In the genomic region with DNA sequence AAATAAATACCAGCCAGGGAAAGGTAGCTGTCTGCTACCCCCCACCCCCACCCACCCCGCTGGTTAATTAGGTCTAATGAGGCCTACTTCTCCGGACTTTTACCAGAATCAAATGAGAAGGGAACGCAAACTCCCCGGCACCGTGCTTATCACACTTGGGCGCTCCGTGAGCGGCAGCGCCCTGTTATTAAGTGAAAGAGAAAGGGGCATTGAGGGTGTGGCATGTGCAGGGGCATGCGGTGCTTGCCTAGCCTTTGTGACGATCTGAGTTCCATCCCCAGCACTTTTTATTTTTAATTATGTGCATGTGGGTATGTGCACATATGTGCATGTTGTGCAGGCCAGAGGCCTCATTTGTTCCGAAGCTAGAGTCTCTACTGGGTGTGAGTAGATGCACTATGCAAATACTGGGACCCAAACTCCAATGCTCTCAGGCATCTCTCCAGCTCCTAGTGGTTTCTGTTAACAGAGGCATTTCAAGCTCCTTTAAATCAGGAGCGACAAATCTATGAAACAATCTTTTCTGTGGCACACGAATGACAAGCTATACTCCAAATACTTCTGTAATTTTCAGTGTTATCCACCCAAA, we compare ENCODE assay signal across 11 mouse cellular contexts. TPM values are rescaled to one million over a fixed set of nuclear protein-coding genes. Genes with fewer than 3 reads are reported as not detected.
A peak's percentile ranks its signal among the peaks of the same experiment; 100 is the strongest.
DNase-seq lines count a peak whose midpoint lies in the region; ATAC-seq and TF ChIP-seq lines count a peak whose summit lies in the region.
"Had no signal": no experiment of that assay in that cellular context is flagged by ENCODE, and none has a peak within 500 bp of the region (broad histone marks: within the 10 kb centered on the region; RNA-seq: fewer than 3 reads in every experiment).

No protein-coding gene starts in this region.

- H3K27me3 ChIP-seq in heart, embryonic 11.5 days (ENCODE audit: control insufficient read depth, insufficient read depth, low read length) = no peaks in the 10 kb centered on the region
- no peaks in the 10 kb centered on the region for H3K27me3 ChIP-seq in lung, postnatal 0 days (replicated peaks; ENCODE audit: insufficient read depth, low read length)
- H3K27me3 ChIP-seq in forebrain, postnatal 0 days (ENCODE audit: insufficient read depth, low read length) = no peaks in the 10 kb centered on the region
- no peaks in the 10 kb centered on the region for H3K27me3 ChIP-seq in small intestine, adult 2 months (ENCODE audit: control insufficient read depth, insufficient read depth, low read length)
- no peaks in the 10 kb centered on the region for H3K27me3 ChIP-seq in hindbrain, embryonic 10.5 days (ENCODE audit: insufficient read depth, poor library complexity, severe bottlenecking)
- H3K27me3 ChIP-seq: stomach, embryonic 15.5 days had no signal

- no peak overlapping the region for H3K4me3 ChIP-seq in heart, embryonic 11.5 days (ENCODE audit: low read depth, low read length)
- H3K4me3 ChIP-seq in lung, postnatal 0 days (ENCODE audit: low read depth, low read length) = no peak overlapping the region
- H3K4me3 ChIP-seq in forebrain, postnatal 0 days (ENCODE audit: low read depth, low read length) = no peak overlapping the region
- H3K4me3 ChIP-seq in small intestine, adult 2 months (ENCODE audit: low read depth, low read length) = no peak overlapping the region
- no peak overlapping the region for H3K4me3 ChIP-seq in hindbrain, embryonic 10.5 days
- H3K4me3 ChIP-seq: stomach, embryonic 15.5 days had no signal

- no peak for TF ChIP-seq POLR2A in small intestine, adult 2 months (IDR thresholded peaks at IDR 0.05; ENCODE audit: low read depth, low read length)

- no peak for TF ChIP-seq CTCF in lung, postnatal 0 days (IDR thresholded peaks at IDR 0.05)
- no peak for TF ChIP-seq CTCF in forebrain, postnatal 0 days (IDR thresholded peaks at IDR 0.05; ENCODE audit: low read depth)
- TF ChIP-seq CTCF in small intestine, adult 2 months (IDR thresholded peaks at IDR 0.05; ENCODE audit: extremely low read depth, insufficient read length, insufficient replicate concordance, low read depth, low read length) = no peak

- H3K4me1 ChIP-seq in heart, embryonic 11.5 days (ENCODE audit: control insufficient read depth, insufficient read depth, low read length) = 0 out of 2 replicates have a peak, but pooled peaks cover 1% of the 10 kb centered on the region
- H3K4me1 ChIP-seq in lung, postnatal 0 days (ENCODE audit: insufficient read depth, low read depth, low read length) = peaks cover 13% of the 10 kb centered on the region; the same call in 1 of the 2 replicates
- H3K4me1 ChIP-seq in forebrain, postnatal 0 days (ENCODE audit: insufficient read depth) = peaks cover 12% of the 10 kb centered on the region
- H3K4me1 ChIP-seq in small intestine, adult 2 months (ENCODE audit: control insufficient read depth, insufficient read depth, insufficient read length, low read length) = peaks cover 12% of the 10 kb centered on the region
- H3K4me1 ChIP-seq in hindbrain, embryonic 10.5 days (replicated peaks) = peaks cover 28% of the 10 kb centered on the region; the same call in 1 of the 2 replicates

- peak; percentile 43 for DNase-seq in heart, adult 11 months
- no peak for DNase-seq in lung, postnatal 0 days (ENCODE audit: low spot score)
- DNase-seq in lung, adult 18-20 months = no peak
- DNase-seq in forebrain, postnatal 0 days = no peak
- DNase-seq in hindbrain, embryonic 10.5 days (ENCODE audit: low spot score) = no peak
- DNase-seq in left cerebral cortex, adult 18-20 months (ENCODE audit: low spot score in 2 of 2) = no peak
- DNase-seq: cerebellum, adult 18-20 months; liver, postnatal 0 days had no signal

- no peaks in the 10 kb centered on the region for H3K9me3 ChIP-seq in heart, embryonic 11.5 days (replicated peaks; ENCODE audit: control insufficient read depth, low read length)
- no peaks in the 10 kb centered on the region for H3K9me3 ChIP-seq in lung, postnatal 0 days (ENCODE audit: low read length)
- no peaks in the 10 kb centered on the region for H3K9me3 ChIP-seq in forebrain, postnatal 0 days (ENCODE audit: low read length)
- peaks cover 9% of the 10 kb centered on the region for H3K9me3 ChIP-seq in hindbrain, embryonic 10.5 days
- H3K9me3 ChIP-seq: stomach, embryonic 15.5 days had no signal

- H3K4me2 ChIP-seq in heart, embryonic 11.5 days = no peak overlapping the region
- H3K4me2 ChIP-seq in lung, postnatal 0 days (replicated peaks; ENCODE audit: low read depth, low read length) = no peak overlapping the region
- H3K4me2 ChIP-seq in forebrain, postnatal 0 days (ENCODE audit: low read depth) = no peak overlapping the region

- no peak for ATAC-seq in heart, embryonic 11.5 days (replicated peaks; ENCODE audit: insufficient number of reproducible peaks, low FRiP score, low TSS enrichment)
- no peak for ATAC-seq in lung, postnatal 0 days
- peak; percentile 42; the same call in 1 of the 2 replicates for ATAC-seq in forebrain, postnatal 0 days
- ATAC-seq: liver, postnatal 0 days had no signal

- H3K36me3 ChIP-seq in heart, embryonic 11.5 days (ENCODE audit: control insufficient read depth, insufficient read depth, low read length) = no peaks in the 10 kb centered on the region
- no peaks in the 10 kb centered on the region for H3K36me3 ChIP-seq in lung, postnatal 0 days (ENCODE audit: insufficient read depth, low read length)
- H3K36me3 ChIP-seq in forebrain, postnatal 0 days (ENCODE audit: insufficient read depth) = no peaks in the 10 kb centered on the region
- H3K36me3 ChIP-seq in small intestine, adult 2 months (ENCODE audit: control insufficient read depth, insufficient read depth, low read length) = no peaks in the 10 kb centered on the region
- H3K36me3 ChIP-seq in hindbrain, embryonic 10.5 days = no peaks in the 10 kb centered on the region
- H3K36me3 ChIP-seq: stomach, embryonic 15.5 days had no signal

- H3K9ac ChIP-seq in heart, embryonic 11.5 days (ENCODE audit: low read depth, low read length) = no peak overlapping the region
- H3K9ac ChIP-seq in lung, postnatal 0 days (replicated peaks; ENCODE audit: low read depth) = no peak overlapping the region
- no peak overlapping the region for H3K9ac ChIP-seq in forebrain, postnatal 0 days
- H3K9ac ChIP-seq: liver, postnatal 0 days; stomach, embryonic 15.5 days had no signal

- TF ChIP-seq EP300 in lung, postnatal 0 days (IDR thresholded peaks at IDR 0.05) = no peak

- WGBS in heart, embryonic 11.5 days (ENCODE audit: insufficient replicate concordance) = 86% methylated on average over 14 of the region's 14 CpGs
- 78% methylated on average over 14 of the region's 14 CpGs for WGBS in lung, postnatal 0 days
- WGBS in forebrain, postnatal 0 days = 43% methylated on average over 14 of the region's 14 CpGs
- WGBS in small intestine, adult 2 months = 45% methylated on average over 14 of the region's 14 CpGs
- WGBS in hindbrain, embryonic 10.5 days = 88% methylated on average over 14 of the region's 14 CpGs

- H3K27ac ChIP-seq in heart, embryonic 11.5 days (ENCODE audit: low read depth, low read length) = no peak overlapping the region
- H3K27ac ChIP-seq in lung, postnatal 0 days (ENCODE audit: low read length) = peak overlapping the region; percentile 47; the same call in 1 of the 2 replicates
- peak overlapping the region; percentile 21; the same call in 1 of the 2 replicates for H3K27ac ChIP-seq in forebrain, postnatal 0 days (ENCODE audit: low read depth, low read length)
- peak overlapping the region; percentile 24 for H3K27ac ChIP-seq in small intestine, adult 2 months (ENCODE audit: insufficient read depth, low read depth, low read length)
- no peak overlapping the region for H3K27ac ChIP-seq in hindbrain, embryonic 10.5 days
- H3K27ac ChIP-seq: stomach, embryonic 15.5 days had no signal

RNA-seq across cellular contexts. Expression of gene Peli1, which starts 57.8 kb away (rescaled TPM):
- 30.4 and 31.9 TPM in 2 replicates for polyA plus RNA-seq in heart, embryonic 11.5 days (2014; fragmentation: Nextera tagmentation; extraction: Ambion mirVana)
- polyA plus RNA-seq in lung, postnatal 0 days (2015; fragmentation: Nextera tagmentation; extraction: Ambion mirVana) = 44.8 and 46.4 TPM in 2 replicates
- total RNA-seq in forebrain, postnatal 0 days (2014; rRNA removed) = 50.1 and 52.8 TPM in 2 replicates
- 56.3 and 58.0 TPM in 2 replicates for polyA plus RNA-seq in forebrain, postnatal 0 days (2015; fragmentation: Nextera tagmentation; extraction: Ambion mirVana)
- 35.2 and 113 TPM in 2 replicates for polyA plus RNA-seq in small intestine, adult 2 months (2012; rRNA removed)
- polyA plus RNA-seq in hindbrain, embryonic 10.5 days (2016; fragmentation: Nextera tagmentation; extraction: Ambion mirVana) = 66.9 and 75.9 TPM in 2 replicates
- 10 to 100 TPM; 37.6 to 47.2 TPM for total RNA-seq in left cerebral cortex, adult 18-20 months (2021)

Comparison
In these comparisons a context has a peak if more than half of its experiments do, and no peak if none do; other contexts are left out.
1. H3K27ac ChIP-seq: peak in lung, postnatal 0 days (single experiment), forebrain, postnatal 0 days (single experiment) and small intestine, adult 2 months (single experiment); none in heart, embryonic 11.5 days (single experiment) and hindbrain, embryonic 10.5 days (single experiment).